Mouse (Mus musculus) frontal cortex, postnatal 25 days (tissue): ENCODE results near the gene Gm21767.
"Not testable (repeated sequence)": the region's sequence is repeated elsewhere in the genome, so short reads cannot be mapped to it uniquely, and the experiment has no call there.

Experiments
- DNase-seq, 2 experiments: peaks; one replicate each; pipeline ENCODE4 v3.0.0; 2022; ENCODE audit warnings: low spot score in 2 of 2

Gene Gm21767

GRCm38 (mm10) chrY:13941438-13941837 lies at the start of gene Gm21767:
Gene Gm21767 (plus strand): TSS chrY:13941738.
- not testable (repeated sequence) for DNase-seq
